Mouse (Mus musculus) liver, postnatal 0 days (tissue): Measurements from ENCODE around the gene Dclk1.

ENCODE experiments used
- CTCF ChIP-seq: sonication (generic); IDR thresholded peaks from 2 replicates; pipeline ENCODE4 v1.5.1; 2016; ENCODE audit warnings: antibody characterized with exemption, low read depth
- EP300 ChIP-seq: IDR thresholded peaks from 2 replicates; pipeline ENCODE4 v1.6.1; 2016; ENCODE audit warnings: antibody characterized with exemption, low read depth, mild to moderate bottlenecking

DNA sequence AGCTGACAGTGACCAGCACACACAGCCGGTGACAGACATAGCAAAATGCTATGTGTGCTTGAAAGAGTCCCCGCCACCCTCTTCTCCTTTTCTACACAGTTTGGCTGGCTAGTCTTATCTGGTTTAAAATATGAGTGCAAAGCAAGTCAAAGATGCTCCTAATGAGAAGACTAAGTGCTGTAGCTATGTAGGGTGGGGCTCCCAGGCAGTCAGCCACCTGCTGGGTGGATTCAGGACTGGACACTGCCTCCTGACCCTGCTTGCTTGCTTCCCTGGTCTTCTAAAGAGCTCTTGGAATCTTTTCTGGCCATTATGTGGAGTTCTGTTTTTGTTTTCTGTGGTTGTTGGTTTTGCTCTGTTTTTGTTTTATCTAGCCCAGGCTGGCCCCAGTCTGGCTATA is 108.0 kb downstream of the Dclk1 start:
- TF ChIP-seq CTCF (no peak), EP300 (no peak)
